Mouse (Mus musculus): ENCODE measurements around the gene Fam104a.
"Not testable (repeated sequence)": the region's sequence is repeated elsewhere in the genome, so short reads cannot be mapped to it uniquely, and the experiment has no call there.

Fam104a gene

GRCm38 (mm10) chr11:113664279-113664678 lies 19.7 kb downstream of the Fam104a start:
- no peak for DNase-seq (ENCODE audit: low spot score)

GRCm38 (mm10) chr11:113661835-113662351 lies 22.1 kb downstream of the Fam104a start:
- DNase-seq (ENCODE audit: low spot score): no peak

GRCm38 (mm10) chr11:113660940-113661339 lies 23.0 kb downstream of the Fam104a start:
- DNase-seq (ENCODE audit: low spot score): no peak

- DNase-seq (ENCODE audit: low spot score): not testable (repeated sequence)
Measured at GRCm38 (mm10) chr11:113660213-113660612, 23.7 kb downstream of the Fam104a start.

GRCm38 (mm10) chr11:113658763-113659162 lies 25.2 kb downstream of the Fam104a start:
- no peak for DNase-seq (ENCODE audit: low spot score)

GRCm38 (mm10) chr11:113658319-113658718 lies 25.6 kb downstream of the Fam104a start:
- DNase-seq (ENCODE audit: low spot score): no peak

- no peak for DNase-seq (ENCODE audit: low spot score)
Measured at GRCm38 (mm10) chr11:113657221-113657620, 26.7 kb downstream of the Fam104a start.

GRCm38 (mm10) chr11:113656511-113656932 lies 27.4 kb downstream of the Fam104a start:
- no peak for DNase-seq (ENCODE audit: low spot score)

GRCm38 (mm10) chr11:113654561-113655270 lies 29.2 kb downstream of the Fam104a start:
- DNase-seq (ENCODE audit: low spot score): no peak

- DNase-seq (ENCODE audit: low spot score): no peak
Measured at GRCm38 (mm10) chr11:113654105-113654504, 29.9 kb downstream of the Fam104a start.

- no peak for DNase-seq (ENCODE audit: low spot score)
Measured at GRCm38 (mm10) chr11:113652516-113652915, 31.4 kb downstream of the Fam104a start.

GRCm38 (mm10) chr11:113651907-113652273 lies 32.1 kb downstream of the Fam104a start:
- DNase-seq (ENCODE audit: low spot score): no peak

- DNase-seq (ENCODE audit: low spot score): no peak
Measured at GRCm38 (mm10) chr11:113651206-113651906, 32.6 kb downstream of the Fam104a start.

- DNase-seq (ENCODE audit: low spot score): no peak
Measured at GRCm38 (mm10) chr11:113649353-113650210, 34.4 kb downstream of the Fam104a start, which contains the start of gene Slc39a11. Gene Slc39a11 (minus strand): TSS chr11:113650079.

GRCm38 (mm10) chr11:113648690-113649352 lies 35.1 kb downstream of the Fam104a start, which contains the start of gene Cog1:
Gene Cog1 (plus strand): TSS chr11:113649169.
- no peak for DNase-seq (ENCODE audit: low spot score)

- DNase-seq (ENCODE audit: low spot score): peak; percentile 50
Measured at GRCm38 (mm10) chr11:113648152-113648551, 35.8 kb downstream of the Fam104a start.

- no peak for DNase-seq (ENCODE audit: low spot score)
Measured at GRCm38 (mm10) chr11:113645181-113645580, 38.8 kb downstream of the Fam104a start.

- DNase-seq (ENCODE audit: low spot score): no peak
Measured at GRCm38 (mm10) chr11:113638680-113639079, 45.3 kb downstream of the Fam104a start.

GRCm38 (mm10) chr11:113634699-113635121 lies 49.2 kb downstream of the Fam104a start:
- DNase-seq (ENCODE audit: low spot score): no peak

GRCm38 (mm10) chr11:113633398-113633797 lies 50.6 kb downstream of the Fam104a start:
- DNase-seq (ENCODE audit: low spot score): no peak

GRCm38 (mm10) chr11:113632303-113632702 lies 51.7 kb downstream of the Fam104a start:
- no peak for DNase-seq (ENCODE audit: low spot score)

- DNase-seq (ENCODE audit: low spot score): no peak
Measured at GRCm38 (mm10) chr11:113631862-113632261, 52.1 kb downstream of the Fam104a start.
